Mouse (Mus musculus) thymus, postnatal 4 days (tissue): ENCODE measurements around the gene Spats2l.

ENCODE experiments used
- DNase-seq: peaks from one replicate; pipeline ENCODE4 v3.0.0; 2021

Gene Spats2l

DNA sequence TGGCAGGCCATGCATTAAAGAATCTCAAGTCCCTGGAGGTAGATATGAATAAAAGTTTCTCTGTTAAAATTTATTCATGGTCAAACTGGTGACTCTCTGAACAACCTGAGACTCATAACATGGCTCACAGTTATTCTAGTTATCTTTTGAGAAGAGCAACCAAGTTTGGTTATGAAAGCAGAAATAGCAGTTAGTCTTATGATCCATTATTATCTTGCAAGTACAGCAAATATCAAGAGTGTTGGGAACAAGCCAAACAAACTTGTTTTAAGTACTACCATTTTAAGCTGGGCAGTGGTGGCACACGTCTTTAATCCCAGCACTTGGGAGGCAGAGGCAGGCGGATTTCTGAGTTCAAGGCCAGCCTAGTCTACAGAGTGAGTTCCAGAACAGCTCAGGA, 217.3 kb downstream of the Spats2l start:
- DNase-seq, result no peak

DNA sequence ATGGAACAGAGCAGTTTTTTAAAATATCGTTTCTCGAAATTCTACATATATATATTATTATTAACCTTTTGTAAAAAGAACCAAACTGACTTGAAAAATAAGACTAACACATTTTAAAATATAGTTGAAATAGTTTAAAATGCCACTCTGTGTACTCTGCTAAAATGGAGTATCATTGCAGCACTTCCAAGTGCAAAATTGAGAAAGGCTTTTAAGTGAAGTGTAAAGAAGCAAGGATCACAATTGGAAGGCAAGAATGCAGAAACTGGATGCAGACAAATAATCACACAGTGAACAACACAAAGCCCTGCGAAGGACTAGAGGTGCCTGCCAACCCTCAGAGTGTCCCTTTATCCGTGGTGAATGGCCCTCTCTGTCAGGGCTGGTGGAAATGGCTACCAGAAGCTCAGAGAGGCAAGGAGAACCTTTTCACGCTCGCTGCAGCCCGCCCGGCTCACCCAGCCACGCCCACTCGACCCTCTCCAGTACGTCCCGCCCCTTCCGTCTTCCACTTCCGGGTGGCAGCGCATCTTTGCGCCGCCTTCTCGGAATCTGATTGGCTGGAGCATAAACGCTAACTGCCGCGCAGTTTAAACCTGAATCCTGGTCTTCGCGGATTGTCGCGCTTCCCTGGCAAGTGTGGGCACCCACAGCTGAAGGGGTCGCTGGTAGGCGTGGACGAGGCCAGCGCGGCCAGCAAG, 221.6 kb downstream of the Spats2l start, which contains the start of gene Sgo2a:
Gene Sgo2a, plus strand, starts transcription at position 540 of the 701 bp plus-strand sequence.
- DNase-seq, result peak; percentile 97

DNA sequence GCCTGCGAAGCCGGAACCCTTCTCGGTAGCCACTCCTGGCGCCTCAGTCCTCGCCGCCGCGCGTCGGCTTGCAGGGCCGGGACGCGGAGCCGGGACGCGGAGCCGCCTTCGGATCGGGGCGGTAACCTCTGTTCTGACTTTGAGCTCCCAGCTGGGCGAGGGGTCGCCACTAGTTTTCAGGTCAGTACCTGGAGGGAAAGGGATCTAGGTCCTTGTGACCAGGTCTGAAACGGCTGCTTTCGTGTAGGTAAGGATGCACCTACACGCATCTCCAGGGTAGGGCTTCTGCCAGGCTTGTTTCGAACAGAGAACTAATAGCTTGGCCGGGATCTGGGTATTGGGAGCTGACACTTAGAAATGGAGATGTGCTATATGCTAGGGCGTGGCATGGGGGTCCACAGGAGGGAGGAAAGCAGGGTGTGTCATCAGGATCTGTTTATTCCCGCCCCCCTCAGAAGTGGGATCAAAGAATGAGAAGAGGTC, 222.2 kb downstream of the Spats2l start:
- DNase-seq, result no peak
